ENCODE assay signal across 9 mouse cellular contexts in the genomic region with DNA sequence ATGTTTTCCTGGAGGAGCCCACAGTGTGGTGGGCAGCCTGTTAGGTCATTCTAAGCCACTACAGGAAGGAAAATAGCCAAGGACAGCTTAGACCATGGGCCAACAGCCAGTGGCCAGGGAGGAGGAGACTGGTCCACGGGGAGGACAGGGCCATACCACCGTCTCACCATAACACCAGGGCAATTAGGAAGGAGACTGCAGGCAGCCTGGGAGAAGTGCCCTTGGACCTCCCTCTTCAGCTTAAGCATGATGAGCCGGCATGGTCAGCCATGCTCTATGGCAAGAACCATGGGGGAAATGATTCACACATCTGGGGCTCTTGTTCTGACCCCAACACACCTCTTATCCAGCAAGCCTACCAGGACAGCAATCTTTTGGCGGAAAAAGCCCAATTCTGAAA. TPM values are rescaled to one million over a fixed set of nuclear protein-coding genes. Genes with fewer than 3 reads are reported as not detected.
DNase-seq lines count a peak whose midpoint lies in the region; ATAC-seq and TF ChIP-seq lines count a peak whose summit lies in the region.
"Had no signal": no experiment of that assay in that cellular context is flagged by ENCODE, and none has a peak within 500 bp of the region (broad histone marks: within the 10 kb centered on the region; RNA-seq: fewer than 3 reads in every experiment).

No protein-coding gene starts in this region.

- 59% methylated on average over 4 of the region's 4 CpGs for WGBS in heart, embryonic 15.5 days
- 54% methylated on average over 4 of the region's 4 CpGs for WGBS in forebrain, postnatal 0 days
- WGBS in midbrain, embryonic 11.5 days, result 21% methylated on average over 4 of the region's 4 CpGs

- H3K27me3 ChIP-seq in heart, embryonic 15.5 days, result peaks cover 9% of the 10 kb centered on the region; the same call in 1 of the 2 replicates
- no peaks in the 10 kb centered on the region for H3K27me3 ChIP-seq in forebrain, postnatal 0 days (ENCODE audit: insufficient read depth, low read length)
- peaks cover 3% of the 10 kb centered on the region; the same call in 1 of the 2 replicates for H3K27me3 ChIP-seq in midbrain, embryonic 11.5 days (ENCODE audit: control insufficient read depth, insufficient read depth, low read length)

- peaks cover 25% of the 10 kb centered on the region for H3K4me1 ChIP-seq in heart, embryonic 15.5 days (replicated peaks)
- peaks cover 20% of the 10 kb centered on the region for H3K4me1 ChIP-seq in forebrain, postnatal 0 days (ENCODE audit: insufficient read depth)
- H3K4me1 ChIP-seq in midbrain, embryonic 11.5 days (ENCODE audit: control insufficient read depth, insufficient read depth, low read length), result peaks cover 15% of the 10 kb centered on the region

- no peak overlapping the region for H3K9ac ChIP-seq in heart, embryonic 15.5 days
- peak overlapping the region; percentile 82 for H3K9ac ChIP-seq in forebrain, postnatal 0 days
- peak overlapping the region; percentile 95 for H3K9ac ChIP-seq in midbrain, embryonic 11.5 days (ENCODE audit: low read length)

- H3K4me2 ChIP-seq in heart, embryonic 15.5 days, result peak overlapping the region; percentile 97
- peak overlapping the region; percentile 88 for H3K4me2 ChIP-seq in forebrain, postnatal 0 days (ENCODE audit: low read depth)
- H3K4me2 ChIP-seq in midbrain, embryonic 11.5 days, result peak overlapping the region; percentile 84

- no peak for TF ChIP-seq CTCF in forebrain, postnatal 0 days (IDR thresholded peaks at IDR 0.05; ENCODE audit: low read depth)

- no peaks in the 10 kb centered on the region for H3K36me3 ChIP-seq in heart, embryonic 15.5 days
- peaks cover 7% of the 10 kb centered on the region; the same call in 1 of the 2 replicates for H3K36me3 ChIP-seq in forebrain, postnatal 0 days (ENCODE audit: insufficient read depth)
- no peaks in the 10 kb centered on the region for H3K36me3 ChIP-seq in midbrain, embryonic 11.5 days (ENCODE audit: control insufficient read depth, insufficient read depth, low read length)
- H3K36me3 ChIP-seq: G1E had no signal

- intact Hi-C loops in heart, postnatal 36 days (cut with DNase I), result loop anchor here (10.0 kb wide), 1 partner anchor 412 kb away; the partner anchor contains the start of genes Ctdspl2 and Mageb3

- no peak for ATAC-seq in heart, embryonic 15.5 days (replicated peaks; ENCODE audit: insufficient number of reproducible peaks, insufficient read depth, low FRiP score, low read depth)
- ATAC-seq in forebrain, postnatal 0 days, result no peak
- ATAC-seq in midbrain, embryonic 11.5 days (ENCODE audit: low FRiP score), result no peak

- no peaks in the 10 kb centered on the region for H3K9me3 ChIP-seq in heart, embryonic 15.5 days (replicated peaks)
- no peaks in the 10 kb centered on the region for H3K9me3 ChIP-seq in forebrain, postnatal 0 days (ENCODE audit: low read length)
- no peaks in the 10 kb centered on the region for H3K9me3 ChIP-seq in midbrain, embryonic 11.5 days (ENCODE audit: control insufficient read depth, low read length)
- H3K9me3 ChIP-seq: G1E had no signal

- DNase-seq in heart, postnatal 4 days, result no peak
- peak; percentile 68 to 82 for DNase-seq in cerebellum, adult 18-20 months
- no peak for DNase-seq in forebrain, postnatal 0 days
- peak; percentile 87 for DNase-seq in midbrain, embryonic 11.5 days (ENCODE audit: low spot score, missing footprints)
- no peak for DNase-seq in gastrocnemius, adult 18-20 months (ENCODE audit: low spot score)
- no peak for DNase-seq in B cell, adult 2 months
- no peak for DNase-seq in heart, postnatal 36 days

- H3K4me3 ChIP-seq in heart, embryonic 15.5 days, result peak overlapping the region; percentile 91
- H3K4me3 ChIP-seq in forebrain, postnatal 0 days (ENCODE audit: low read depth, low read length), result peak overlapping the region; percentile 94
- peak overlapping the region; percentile 95 for H3K4me3 ChIP-seq in midbrain, embryonic 11.5 days (ENCODE audit: low read depth, low read length)

- H3K27ac ChIP-seq in heart, embryonic 15.5 days, result no peak overlapping the region
- H3K27ac ChIP-seq in forebrain, postnatal 0 days (ENCODE audit: low read depth, low read length), result no peak overlapping the region
- H3K27ac ChIP-seq in midbrain, embryonic 11.5 days (ENCODE audit: low read depth, low read length), result no peak overlapping the region

RNA-seq across cellular contexts. Expression of gene Shf, which starts 1.8 kb away (rescaled TPM):
- polyA plus RNA-seq in heart, embryonic 15.5 days (2015; fragmentation: Nextera tagmentation; extraction: Ambion mirVana), result 2.0 and 2.7 TPM in 2 replicates
- total RNA-seq in heart, postnatal 4 days (2021), result 10 to 100 TPM; 10.1 to 11.3 TPM
- 69.3 and 70.7 TPM in 2 replicates for total RNA-seq in forebrain, postnatal 0 days (2014; rRNA removed)
- 6.7 and 7.7 TPM in 2 replicates for polyA plus RNA-seq in forebrain, postnatal 0 days (2015; fragmentation: Nextera tagmentation; extraction: Ambion mirVana)
- 6.7 and 9.2 TPM in 2 replicates for polyA plus RNA-seq in midbrain, embryonic 11.5 days (2014; fragmentation: Nextera tagmentation; extraction: Ambion mirVana)
- 1 to 10 TPM; 1.7 to 1.9 TPM for total RNA-seq in gastrocnemius, adult 18-20 months (2021)
- 1 to 10 TPM; 5.0 to 6.1 TPM for total RNA-seq in heart, postnatal 36 days (2021)

RNA-seq across cellular contexts. Expression of gene Duox1, which starts 51.7 kb away (rescaled TPM):
- polyA plus RNA-seq in heart, embryonic 15.5 days (2015; fragmentation: Nextera tagmentation; extraction: Ambion mirVana), result 0.03 and 0.04 TPM in 2 replicates
- total RNA-seq in heart, postnatal 4 days (2021), result not detected
- not detected in 2 replicates for total RNA-seq in forebrain, postnatal 0 days (2014; rRNA removed)
- polyA plus RNA-seq in forebrain, postnatal 0 days (2015; fragmentation: Nextera tagmentation; extraction: Ambion mirVana), result 0.06 and 0.08 TPM in 2 replicates
- 0.04 TPM in 1 of 2 replicates, not detected in the other for polyA plus RNA-seq in midbrain, embryonic 11.5 days (2014; fragmentation: Nextera tagmentation; extraction: Ambion mirVana)
- total RNA-seq in gastrocnemius, adult 18-20 months (2021), result under 1 TPM; 0.50 to 0.83 TPM
- under 1 TPM; 0.17 to 0.27 TPM for total RNA-seq in heart, postnatal 36 days (2021)
- total RNA-seq: G1E had no signal
- polyA plus RNA-seq: G1E had no signal

RNA-seq across cellular contexts. Expression of gene Duoxa1, which starts 53.7 kb away (rescaled TPM):
- 1.2 TPM in 1 of 2 replicates, not detected in the other for polyA plus RNA-seq in heart, embryonic 15.5 days (2015; fragmentation: Nextera tagmentation; extraction: Ambion mirVana)
- total RNA-seq in heart, postnatal 4 days (2021), result not detected
- total RNA-seq in forebrain, postnatal 0 days (2014; rRNA removed), result 0.10 and 0.23 TPM in 2 replicates
- 0.25 and 0.46 TPM in 2 replicates for polyA plus RNA-seq in forebrain, postnatal 0 days (2015; fragmentation: Nextera tagmentation; extraction: Ambion mirVana)
- not detected in 2 replicates for polyA plus RNA-seq in midbrain, embryonic 11.5 days (2014; fragmentation: Nextera tagmentation; extraction: Ambion mirVana)
- 1 to 10 TPM in 1 of 2 experiments, under 1 TPM in 1; 0.25 to 1.2 TPM for total RNA-seq in gastrocnemius, adult 18-20 months (2021)
- under 1 TPM in 1 of 2 experiments, not detected in 1; 0.39 TPM for total RNA-seq in heart, postnatal 36 days (2021)
- polyA plus RNA-seq: G1E had no signal

RNA-seq across cellular contexts. Expression of gene Slc28a2, which starts 59.1 kb away (rescaled TPM):
- polyA plus RNA-seq in heart, embryonic 15.5 days (2015; fragmentation: Nextera tagmentation; extraction: Ambion mirVana), result 1.4 and 1.6 TPM in 2 replicates
- 10 to 100 TPM; 18.9 to 19.1 TPM for total RNA-seq in heart, postnatal 4 days (2021)
- 0.05 and 0.15 TPM in 2 replicates for total RNA-seq in forebrain, postnatal 0 days (2014; rRNA removed)
- polyA plus RNA-seq in forebrain, postnatal 0 days (2015; fragmentation: Nextera tagmentation; extraction: Ambion mirVana), result 0.08 and 0.15 TPM in 2 replicates
- polyA plus RNA-seq in midbrain, embryonic 11.5 days (2014; fragmentation: Nextera tagmentation; extraction: Ambion mirVana), result 0.22 TPM in 1 of 2 replicates, not detected in the other
- 1 to 10 TPM; 5.5 to 8.2 TPM for total RNA-seq in gastrocnemius, adult 18-20 months (2021)
- total RNA-seq in heart, postnatal 36 days (2021), result 10 to 100 TPM; 21.7 to 22.4 TPM

Comparison
In these comparisons a context has a peak if more than half of its experiments do, and no peak if none do; other contexts are left out.
1. DNase-seq: peak in cerebellum, adult 18-20 months (2 of 2) and midbrain, embryonic 11.5 days (single experiment); none in heart, postnatal 4 days (single experiment), forebrain, postnatal 0 days (single experiment), gastrocnemius, adult 18-20 months (single experiment), B cell, adult 2 months (0 of 2) and heart, postnatal 36 days (0 of 2).
2. Peak in every context shown above with its lines, with median percentiles within 50 percentile points of each other: H3K4me2 ChIP-seq and H3K4me3 ChIP-seq.